ENCODE assay signal across 9 mouse cellular contexts in genomic region chr9:100506652-100507051, GRCm38 (mm10). TPM values are rescaled to one million over a fixed set of nuclear protein-coding genes. Genes with fewer than 3 reads are reported as not detected.
DNase-seq lines count a peak whose midpoint lies in the region; ATAC-seq and TF ChIP-seq lines count a peak whose summit lies in the region.
"Had no signal": no experiment of that assay in that cellular context is flagged by ENCODE, and none has a peak within 500 bp of the region (broad histone marks: within the 10 kb centered on the region; RNA-seq: fewer than 3 reads in every experiment).

No protein-coding gene starts in this region.

- H3K27ac ChIP-seq in left cerebral cortex, adult 2 months, result peak overlapping the region; percentile 11; the same call in 1 of the 2 replicates
- H3K27ac ChIP-seq in forebrain, embryonic 13.5 days, result no peak overlapping the region
- H3K27ac ChIP-seq in liver, embryonic 12.5 days, result no peak overlapping the region

- 82% methylated on average over 2 of the region's 2 CpGs for WGBS in forebrain, embryonic 13.5 days
- WGBS in liver, embryonic 12.5 days (ENCODE audit: insufficient replicate concordance), result 56% methylated on average over 2 of the region's 2 CpGs

- no peak for ATAC-seq in monocyte, adult 5-6 weeks (replicated peaks; ENCODE audit: insufficient number of reproducible peaks, low FRiP score, low TSS enrichment, poor library complexity, severe bottlenecking)
- no peak for ATAC-seq in forebrain, embryonic 13.5 days
- ATAC-seq in liver, embryonic 12.5 days, result no peak

- no peak overlapping the region for H3K9ac ChIP-seq in forebrain, embryonic 13.5 days
- no peak overlapping the region for H3K9ac ChIP-seq in liver, embryonic 12.5 days
- H3K9ac ChIP-seq: stomach, embryonic 15.5 days had no signal

- no peaks in the 10 kb centered on the region for H3K9me3 ChIP-seq in forebrain, embryonic 13.5 days (replicated peaks)
- no peaks in the 10 kb centered on the region for H3K9me3 ChIP-seq in liver, embryonic 12.5 days (replicated peaks)
- H3K9me3 ChIP-seq: stomach, embryonic 15.5 days had no signal

- no peak for DNase-seq in left cerebral cortex, adult 2 months (ENCODE audit: extremely low spot score in 1 of 2, low spot score in 2 of 2)
- no peak for DNase-seq in left cerebral cortex, adult 8-10 months (ENCODE audit: low spot score in 2 of 2)
- peak; percentile 88 for DNase-seq in heart, adult 8-10 months (ENCODE audit: low spot score)
- DNase-seq in kidney, postnatal 25 days, result peak; percentile 72 to 78
- peak; percentile 45 for DNase-seq in ovary, postnatal 36 days (ENCODE audit: low spot score)

- no peak overlapping the region for H3K4me3 ChIP-seq in left cerebral cortex, adult 2 months
- H3K4me3 ChIP-seq in forebrain, embryonic 13.5 days, result no peak overlapping the region
- no peak overlapping the region for H3K4me3 ChIP-seq in liver, embryonic 12.5 days
- H3K4me3 ChIP-seq: stomach, embryonic 15.5 days had no signal

- H3K4me1 ChIP-seq in forebrain, embryonic 13.5 days, result peaks cover 4% of the 10 kb centered on the region; the same call in 1 of the 2 replicates
- peaks cover 9% of the 10 kb centered on the region; the same call in 1 of the 2 replicates for H3K4me1 ChIP-seq in liver, embryonic 12.5 days
- H3K4me1 ChIP-seq: stomach, embryonic 15.5 days had no signal

- TF ChIP-seq CTCF in left cerebral cortex, adult 2 months (IDR thresholded peaks at IDR 0.05), result no peak

- intact Hi-C loops in left cerebral cortex, adult 2 months (cut with DNase I), result no loop called here

- H3K27me3 ChIP-seq in forebrain, embryonic 13.5 days, result no peaks in the 10 kb centered on the region
- no peaks in the 10 kb centered on the region for H3K27me3 ChIP-seq in liver, embryonic 12.5 days (replicated peaks)
- H3K27me3 ChIP-seq: stomach, embryonic 15.5 days had no signal

- H3K4me2 ChIP-seq in forebrain, embryonic 13.5 days, result no peak overlapping the region
- H3K4me2 ChIP-seq in liver, embryonic 12.5 days, result no peak overlapping the region

- H3K36me3 ChIP-seq in forebrain, embryonic 13.5 days (ENCODE audit: poor library complexity, severe bottlenecking), result peaks cover 4% of the 10 kb centered on the region; the same call in 1 of the 2 replicates
- H3K36me3 ChIP-seq in liver, embryonic 12.5 days, result peaks cover 1% of the 10 kb centered on the region; the same call in 1 of the 2 replicates
- H3K36me3 ChIP-seq: stomach, embryonic 15.5 days had no signal

RNA-seq across cellular contexts. Expression of gene Il20rb, which starts 20.1 kb away (rescaled TPM):
- total RNA-seq in left cerebral cortex, adult 2 months (2021), result under 1 TPM; 0.23 to 0.38 TPM
- total RNA-seq in left cerebral cortex, adult 8-10 months (2022), result under 1 TPM; 0.30 to 0.74 (median 0.48) TPM
- total RNA-seq in heart, adult 8-10 months (2022), result 1 to 10 TPM in 3 of 4 experiments, under 1 TPM in 1; 0.97 to 1.7 (median 1.2) TPM
- total RNA-seq in monocyte, adult 5-6 weeks (2017), result 3.2 to 6.9 TPM (median 3.6 TPM) in 3 replicates
- polyA plus RNA-seq in forebrain, embryonic 13.5 days (2015; fragmentation: Nextera tagmentation; extraction: Ambion mirVana), result 0.66 and 0.76 TPM in 2 replicates
- polyA plus RNA-seq in liver, embryonic 12.5 days (2016; fragmentation: Nextera tagmentation; extraction: Ambion mirVana), result 0.42 and 0.43 TPM in 2 replicates

RNA-seq across cellular contexts. Expression of gene Nck1, which starts 39.3 kb away (rescaled TPM):
- 10 to 100 TPM; 33.1 to 35.6 TPM for total RNA-seq in left cerebral cortex, adult 2 months (2021)
- 10 to 100 TPM; 33.4 to 39.9 (median 36.4) TPM for total RNA-seq in left cerebral cortex, adult 8-10 months (2022)
- 10 to 100 TPM; 37.5 to 45.2 (median 42.9) TPM for total RNA-seq in heart, adult 8-10 months (2022)
- 73.1 to 81.8 TPM (median 81.6 TPM) in 3 replicates for total RNA-seq in monocyte, adult 5-6 weeks (2017)
- 54.6 and 57.1 TPM in 2 replicates for polyA plus RNA-seq in forebrain, embryonic 13.5 days (2015; fragmentation: Nextera tagmentation; extraction: Ambion mirVana)
- polyA plus RNA-seq in liver, embryonic 12.5 days (2016; fragmentation: Nextera tagmentation; extraction: Ambion mirVana), result 33.6 and 34.7 TPM in 2 replicates

Comparison
In these comparisons a context has a peak if more than half of its experiments do, and no peak if none do; other contexts are left out.
1. DNase-seq: peak in heart, adult 8-10 months (single experiment), kidney, postnatal 25 days (2 of 2) and ovary, postnatal 36 days (single experiment); none in left cerebral cortex, adult 2 months (0 of 2) and left cerebral cortex, adult 8-10 months (0 of 2).